Mouse (Mus musculus) spleen, adult 2 months (tissue): ENCODE data around the gene H2-Q10.

Source experiments
- CTCF ChIP-seq: fragments of 200-500 bp; IDR thresholded peaks from 2 replicates; pipeline ENCODE4 v1.5.1; 2011; ENCODE audit warnings: mild to moderate bottlenecking, inconsistent platforms; ENCODE audit not compliant: insufficient read depth, insufficient read length, insufficient replicate concordance; ENCODE audit errors: extremely low read depth
- POLR2A ChIP-seq: fragments of 200-500 bp; IDR thresholded peaks from 2 replicates; pipeline ENCODE4 v1.6.1; 2011; ENCODE audit warnings: low read depth, low read length, inconsistent platforms

- TF ChIP-seq POLR2A (no peak), CTCF (peak; percentile 36; the same call in 1 of the 2 replicates)
Observed at GRCm38 (mm10) chr17:35509284-35509683, 39.4 kb downstream of the H2-Q10 start.
